Mouse (Mus musculus) MEL (cell line): ENCODE data around the gene Hist2h3c1.

Source experiments
- BHLHE40 ChIP-seq: IDR thresholded peaks from 2 replicates; pipeline ENCODE4 v1.6.1; 2012; ENCODE audit warnings: low read depth, mild to moderate bottlenecking, inconsistent platforms, low read length, improper control_type of control experiment, borderline replicate concordance
- CTCF ChIP-seq, 3 experiments: IDR thresholded peaks in 2 of 3; conservative IDR thresholded peaks in 1 of 3; 2 replicates each; pipeline ENCODE4 v1.5.1; 2011 to 2012; ENCODE audit warnings: low read length in 3 of 3, low read depth in 2 of 3, mild to moderate bottlenecking in 2 of 3, improper control_type of control experiment in 1 of 3, inconsistent platforms in 1 of 3, mixed read lengths in 1 of 3, moderate library complexity in 1 of 3; ENCODE audit not compliant: control insufficient read depth in 1 of 3, insufficient read depth in 1 of 3, poor library complexity in 1 of 3, severe bottlenecking in 1 of 3
- EP300 ChIP-seq, 2 experiments: IDR thresholded peaks; 2 replicates each; pipeline ENCODE4 v1.6.1; 2011; ENCODE audit warnings: improper control_type of control experiment in 2 of 2, low read length in 2 of 2, low read depth in 1 of 2, mild to moderate bottlenecking in 1 of 2
- GATA1 ChIP-seq: IDR thresholded peaks from 2 replicates; pipeline ENCODE4 v1.6.1; 2011; ENCODE audit warnings: low read depth, low read length, improper control_type of control experiment
- NELFE ChIP-seq: IDR thresholded peaks from 2 replicates; pipeline ENCODE4 v1.6.1; 2011; ENCODE audit warnings: low read depth, low read length, improper control_type of control experiment
- POLR2A ChIP-seq, 2 experiments: IDR thresholded peaks; 2 replicates each; pipeline ENCODE4 v1.6.1; 2011 to 2012; ENCODE audit warnings: low read length in 2 of 2, mild to moderate bottlenecking in 2 of 2, control low read depth in 1 of 2, improper control_type of control experiment in 1 of 2, low read depth in 1 of 2, moderate library complexity in 1 of 2; ENCODE audit not compliant: control insufficient read depth in 1 of 2, insufficient read depth in 1 of 2, poor library complexity in 1 of 2
- USF1 ChIP-seq: IDR thresholded peaks from 2 replicates; pipeline ENCODE4 v1.6.1; 2014; ENCODE audit warnings: low read depth, mild to moderate bottlenecking, inconsistent platforms, low read length, improper control_type of control experiment, moderate library complexity
- ZC3H11A ChIP-seq: IDR thresholded peaks from 2 replicates; pipeline ENCODE4 v1.6.1; 2012; ENCODE audit warnings: low read depth, mild to moderate bottlenecking, inconsistent platforms, low read length, improper control_type of control experiment

- no peak for TF ChIP-seq POLR2A (IDR thresholded peaks at IDR 0.05; ENCODE audit: control insufficient read depth in 1 of 2, insufficient read depth in 1 of 2, low read depth in 1 of 2, low read length in 2 of 2, poor library complexity in 1 of 2)
- TF ChIP-seq BHLHE40, result no peak
- TF ChIP-seq CTCF (IDR thresholded peaks at IDR 0.05 in 2 of 3, conservative IDR thresholded peaks at IDR 0.05 in 1 of 3; ENCODE audit: control insufficient read depth in 1 of 3, insufficient read depth in 1 of 3, low read depth in 2 of 3, low read length in 3 of 3, poor library complexity in 1 of 3, severe bottlenecking in 1 of 3), result no peak
- TF ChIP-seq NELFE, result no peak
- no peak for TF ChIP-seq GATA1
- no peak for TF ChIP-seq ZC3H11A
- no peak for TF ChIP-seq EP300 (IDR thresholded peaks at IDR 0.05; ENCODE audit: low read depth in 1 of 2, low read length in 2 of 2)
- TF ChIP-seq USF1, result no peak
Observed at GRCm38 (mm10) chr3:96273591-96274465, 27.3 kb downstream of the Hist2h3c1 start.
